ENCODE assay signal across 28 mouse cellular contexts in the genomic region with DNA sequence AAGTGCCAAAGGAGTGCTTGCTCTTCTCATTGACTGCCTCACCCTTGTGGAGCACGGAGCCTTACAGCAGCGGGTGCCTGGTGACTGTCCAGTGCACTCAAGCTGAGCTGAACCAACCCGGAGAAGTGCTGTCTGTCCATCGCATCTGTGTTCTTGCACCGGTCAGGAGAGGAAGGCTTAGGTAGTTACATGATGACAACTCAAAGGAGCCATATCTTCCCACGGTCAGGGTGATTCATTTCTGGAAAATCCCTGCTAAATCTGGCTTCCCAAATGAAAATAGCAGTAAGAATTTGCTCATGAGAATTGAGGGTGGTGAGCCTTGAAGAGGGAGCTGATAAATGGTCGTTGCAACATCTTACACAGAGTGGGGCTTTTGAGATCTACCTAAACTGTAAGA. TPM values are rescaled to one million over a fixed set of nuclear protein-coding genes. Genes with fewer than 3 reads are reported as not detected.
A peak's percentile ranks its signal among the peaks of the same experiment; 100 is the strongest.
DNase-seq lines count a peak whose midpoint lies in the region; ATAC-seq lines count a peak whose summit lies in the region.
"Had no signal": no experiment of that assay in that cellular context is flagged by ENCODE, and none has a peak within 500 bp of the region (broad histone marks: within the 10 kb centered on the region; RNA-seq: fewer than 3 reads in every experiment).

No protein-coding gene starts in this region.

- no peak overlapping the region for H3K4me3 ChIP-seq in hindbrain, embryonic 16.5 days (ENCODE audit: low read length)
- H3K4me3 ChIP-seq: embryonic facial prominence, embryonic 12.5 days; forebrain, embryonic 12.5 days; gastrocnemius, adult 2 months; hindbrain, embryonic 12.5 days had no signal

- no peak overlapping the region for H3K9ac ChIP-seq in hindbrain, embryonic 16.5 days (ENCODE audit: low read depth, low read length)
- H3K9ac ChIP-seq: embryonic facial prominence, embryonic 12.5 days; forebrain, embryonic 12.5 days; forebrain, postnatal 0 days; hindbrain, embryonic 12.5 days; liver, embryonic 14.5 days had no signal

- H3K27ac ChIP-seq in hindbrain, embryonic 16.5 days (ENCODE audit: low read depth, low read length) = no peak overlapping the region
- H3K27ac ChIP-seq: embryonic facial prominence, embryonic 12.5 days; forebrain, embryonic 12.5 days; gastrocnemius, adult 2 months; hindbrain, embryonic 12.5 days; liver, embryonic 14.5 days had no signal

- H3K4me2 ChIP-seq in hindbrain, embryonic 16.5 days (ENCODE audit: low read length) = no peak overlapping the region
- H3K4me2 ChIP-seq: embryonic facial prominence, embryonic 12.5 days; forebrain, embryonic 12.5 days; hindbrain, embryonic 12.5 days had no signal

- H3K9me3 ChIP-seq in hindbrain, embryonic 16.5 days (ENCODE audit: control insufficient read depth, low read length) = no peaks in the 10 kb centered on the region
- H3K9me3 ChIP-seq: embryonic facial prominence, embryonic 12.5 days; forebrain, embryonic 12.5 days; hindbrain, embryonic 12.5 days had no signal

- WGBS in hindbrain, embryonic 16.5 days = 87% methylated on average over 7 of the region's 7 CpGs

- no peaks in the 10 kb centered on the region for H3K4me1 ChIP-seq in hindbrain, embryonic 16.5 days (ENCODE audit: control insufficient read depth, insufficient read depth, low read depth, low read length)
- H3K4me1 ChIP-seq: embryonic facial prominence, embryonic 12.5 days; forebrain, embryonic 12.5 days; hindbrain, embryonic 12.5 days had no signal

- DNase-seq in frontal cortex, postnatal 36 days (ENCODE audit: low spot score in 2 of 2) = peak; percentile 40 to 49
- DNase-seq in frontal cortex, postnatal 14 days (ENCODE audit: low spot score in 2 of 2) = no peak
- DNase-seq in right cerebral cortex, adult 18-20 months = peak; percentile 32
- DNase-seq in right cerebral cortex, postnatal 10 days (ENCODE audit: low spot score in 2 of 2) = no peak
- peak; percentile 23 for DNase-seq in Muller cell, postnatal 12 days (ENCODE audit: inconsistent ontology term)
- DNase-seq in fibroblast of lung, adult 2 months (ENCODE audit: low read depth) = peak; percentile 51
- DNase-seq in spleen, postnatal 14 days (ENCODE audit: low spot score in 2 of 2) = no peak
- DNase-seq: adrenal gland, postnatal 10 days; B cell, adult 2 months; cerebellum, adult 11-12 months; cerebellum, adult 9-11 months; embryo, embryonic 11 days; forebrain, postnatal 0 days; gastrocnemius, adult 2 months; kidney, postnatal 14 days; layer of hippocampus, adult 9-11 months; liver; lung, adult 2 months; lung, postnatal 10 days; midbrain, embryonic 14.5 days; spleen, adult 18-20 months; thymus, postnatal 4 days had no signal

- ATAC-seq in hindbrain, embryonic 16.5 days = no peak
- ATAC-seq: forebrain, postnatal 0 days; intestine, embryonic 16.5 days had no signal

- no peaks in the 10 kb centered on the region for H3K27me3 ChIP-seq in hindbrain, embryonic 16.5 days (replicated peaks; ENCODE audit: control insufficient read depth, insufficient read depth, low read length)
- H3K27me3 ChIP-seq: embryonic facial prominence, embryonic 12.5 days; forebrain, embryonic 12.5 days; hindbrain, embryonic 12.5 days had no signal

- H3K36me3 ChIP-seq in hindbrain, embryonic 16.5 days (ENCODE audit: control insufficient read depth, insufficient read depth, low read length) = no peaks in the 10 kb centered on the region
- H3K36me3 ChIP-seq: embryonic facial prominence, embryonic 12.5 days; forebrain, embryonic 12.5 days; hindbrain, embryonic 12.5 days had no signal

RNA-seq across cellular contexts. Expression of a gene that starts 12.8 kb away (rescaled TPM):
- polyA plus RNA-seq in hindbrain, embryonic 16.5 days (2015; fragmentation: Nextera tagmentation; extraction: Ambion mirVana) = 2.0 and 2.8 TPM in 2 replicates

Comparison
In these comparisons a context has a peak if more than half of its experiments do, and no peak if none do; other contexts are left out.
1. DNase-seq: peak in frontal cortex, postnatal 36 days (2 of 2), right cerebral cortex, adult 18-20 months (single experiment), Muller cell, postnatal 12 days (single experiment) and fibroblast of lung, adult 2 months (single experiment); none in frontal cortex, postnatal 14 days (0 of 2), right cerebral cortex, postnatal 10 days (0 of 2) and spleen, postnatal 14 days (0 of 2).